Mouse (Mus musculus) liver, postnatal 0 days (tissue): ENCODE measurements around the gene Gen1.

Experiments
- CTCF ChIP-seq: sonication (generic); IDR thresholded peaks from 2 replicates; pipeline ENCODE4 v1.5.1; 2016; ENCODE audit warnings: antibody characterized with exemption, low read depth
- EP300 ChIP-seq: IDR thresholded peaks from 2 replicates; pipeline ENCODE4 v1.6.1; 2016; ENCODE audit warnings: antibody characterized with exemption, low read depth, mild to moderate bottlenecking

DNA sequence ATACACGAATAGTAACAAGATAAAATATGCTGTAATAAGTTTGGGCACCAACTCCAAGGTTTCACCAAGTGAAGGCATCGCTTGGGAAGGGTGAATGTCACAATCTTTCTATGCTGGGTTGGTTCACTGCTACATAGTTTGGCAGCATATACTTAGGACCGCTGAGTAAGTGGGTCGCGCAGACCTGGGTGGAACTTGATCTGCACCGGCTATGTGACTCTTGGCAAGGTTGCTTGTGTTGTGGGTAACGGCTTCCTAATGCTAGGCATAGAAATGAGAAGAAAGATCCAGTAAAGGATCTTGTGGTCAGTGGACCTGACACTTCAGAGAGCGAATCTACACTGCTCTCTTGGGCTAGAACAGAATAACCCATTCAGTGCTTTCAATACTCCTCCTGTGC, 63.1 kb downstream of the Gen1 start:
- TF ChIP-seq CTCF, result no peak
- no peak for TF ChIP-seq EP300
